Mouse (Mus musculus): ENCODE results near the gene Klkb1. TPM values are rescaled to one million over a fixed set of nuclear protein-coding genes. Genes with fewer than 3 reads are reported as not detected.

Gene Klkb1
- polyA plus RNA-seq, 1 experiment from 2014 or later, result not detected

DNA sequence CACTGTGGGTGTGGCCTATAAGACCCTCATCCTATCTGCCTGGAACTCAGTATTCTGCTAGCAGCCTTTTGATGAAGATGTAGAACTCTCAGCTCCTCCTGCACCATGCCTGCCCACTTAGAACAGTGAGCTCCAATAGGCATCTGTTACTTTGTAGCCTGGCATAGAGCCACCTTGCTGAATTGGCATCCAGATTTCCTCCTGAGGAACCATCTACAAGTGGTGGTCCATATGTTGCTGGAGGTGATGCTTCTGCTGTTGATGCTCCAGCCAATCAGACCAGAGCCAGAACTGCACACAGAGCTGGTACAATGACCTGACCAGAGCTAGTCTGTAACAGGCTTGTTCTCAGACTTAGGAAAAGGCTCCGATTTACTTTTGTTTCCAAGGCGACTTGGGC, 2.9 kb downstream of the Klkb1 start:
- no peak overlapping the region for H3K9ac ChIP-seq (ENCODE audit: low read length)
- H3K4me3 ChIP-seq (ENCODE audit: low read depth, low read length), result no peak overlapping the region
- H3K4me2 ChIP-seq (ENCODE audit: low read depth), result no peak overlapping the region
- no peak for DNase-seq (ENCODE audit: low spot score)
- H3K4me1 ChIP-seq (ENCODE audit: control insufficient read depth, insufficient read depth, low read length), result no peaks in the 10 kb centered on the region
- no peaks in the 10 kb centered on the region for H3K36me3 ChIP-seq (ENCODE audit: control insufficient read depth, insufficient read depth, low read length)
- no peaks in the 10 kb centered on the region for H3K9me3 ChIP-seq (ENCODE audit: control insufficient read depth, low read length)
- H3K27me3 ChIP-seq (ENCODE audit: control insufficient read depth, insufficient read depth, low read length), result no peaks in the 10 kb centered on the region
- H3K27ac ChIP-seq (ENCODE audit: low read depth, low read length), result no peak overlapping the region
- no peak for ATAC-seq (ENCODE audit: insufficient read depth, low FRiP score, low TSS enrichment)
- 87% methylated on average over 2 of the region's 2 CpGs for WGBS

DNA sequence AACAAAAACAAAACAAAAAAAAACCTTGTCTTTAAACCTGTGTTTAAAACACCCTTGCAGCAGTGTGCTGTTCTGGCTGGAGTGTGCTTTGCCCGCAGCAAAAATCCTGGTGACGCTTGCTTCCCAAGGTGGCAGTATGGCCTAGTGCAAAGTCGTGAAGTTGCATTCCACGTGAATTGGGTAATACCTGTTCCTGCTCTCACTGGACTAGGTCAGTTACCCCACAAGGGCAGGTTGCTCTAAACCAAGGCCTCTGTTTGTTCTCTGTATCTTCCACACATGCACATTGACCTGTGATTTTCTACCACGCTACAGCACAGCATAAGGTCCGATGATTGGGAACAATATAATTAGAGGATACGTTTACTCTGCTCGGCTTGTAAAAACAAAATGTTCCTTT, 13.0 kb downstream of the Klkb1 start:
- Histone ChIP-seq H3K9me3 (ENCODE audit: control insufficient read depth, low read length) (no peaks in the 10 kb centered on the region), H3K4me1 (ENCODE audit: control insufficient read depth, insufficient read depth, low read length) (no peaks in the 10 kb centered on the region), H3K4me2 (ENCODE audit: low read depth) (no peak overlapping the region), H3K36me3 (ENCODE audit: control insufficient read depth, insufficient read depth, low read length) (no peaks in the 10 kb centered on the region), H3K27ac (ENCODE audit: low read depth, low read length) (no peak overlapping the region), H3K4me3 (ENCODE audit: low read depth, low read length) (no peak overlapping the region), H3K27me3 (ENCODE audit: control insufficient read depth, insufficient read depth, low read length) (no peaks in the 10 kb centered on the region), H3K9ac (ENCODE audit: low read length) (no peak overlapping the region)
- WGBS, result 85% methylated on average over 8 of the region's 8 CpGs
- no peak for ATAC-seq (ENCODE audit: insufficient read depth, low FRiP score, low TSS enrichment)
- no peak for DNase-seq (ENCODE audit: low spot score)

DNA sequence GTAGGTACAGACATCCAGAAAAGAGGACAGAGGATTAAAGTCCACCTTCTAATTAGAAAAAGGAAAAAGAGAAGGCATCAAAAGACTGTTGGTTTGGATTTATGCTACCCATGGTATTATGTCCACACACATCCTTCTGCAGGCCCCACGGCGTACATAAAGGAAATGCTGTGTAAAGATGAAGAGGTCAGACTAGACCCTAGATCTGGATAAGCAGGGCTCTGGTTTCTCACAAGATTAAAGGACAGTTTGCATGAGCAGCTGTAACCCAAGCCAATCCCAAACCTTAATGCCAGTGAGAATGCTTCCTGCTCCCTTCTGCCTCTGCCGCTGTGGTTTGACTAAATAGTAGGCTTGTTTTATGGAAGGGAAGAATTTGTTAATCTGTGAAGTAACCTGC, 17.2 kb downstream of the Klkb1 start:
- no peak overlapping the region for H3K27ac ChIP-seq (ENCODE audit: low read depth, low read length)
- H3K27me3 ChIP-seq (ENCODE audit: control insufficient read depth, insufficient read depth, low read length), result no peaks in the 10 kb centered on the region
- DNase-seq (ENCODE audit: low spot score) (no peak), ATAC-seq (ENCODE audit: insufficient read depth, low FRiP score, low TSS enrichment) (no peak)
- H3K36me3 ChIP-seq (ENCODE audit: control insufficient read depth, insufficient read depth, low read length), result no peaks in the 10 kb centered on the region
- no peak overlapping the region for H3K9ac ChIP-seq (ENCODE audit: low read length)
- no peaks in the 10 kb centered on the region for H3K4me1 ChIP-seq (ENCODE audit: control insufficient read depth, insufficient read depth, low read length)
- no peaks in the 10 kb centered on the region for H3K9me3 ChIP-seq (ENCODE audit: control insufficient read depth, low read length)
- WGBS, result 79% methylated on average over 3 of the region's 3 CpGs
- no peak overlapping the region for H3K4me2 ChIP-seq (ENCODE audit: low read depth)
- H3K4me3 ChIP-seq (ENCODE audit: low read depth, low read length), result no peak overlapping the region

DNA sequence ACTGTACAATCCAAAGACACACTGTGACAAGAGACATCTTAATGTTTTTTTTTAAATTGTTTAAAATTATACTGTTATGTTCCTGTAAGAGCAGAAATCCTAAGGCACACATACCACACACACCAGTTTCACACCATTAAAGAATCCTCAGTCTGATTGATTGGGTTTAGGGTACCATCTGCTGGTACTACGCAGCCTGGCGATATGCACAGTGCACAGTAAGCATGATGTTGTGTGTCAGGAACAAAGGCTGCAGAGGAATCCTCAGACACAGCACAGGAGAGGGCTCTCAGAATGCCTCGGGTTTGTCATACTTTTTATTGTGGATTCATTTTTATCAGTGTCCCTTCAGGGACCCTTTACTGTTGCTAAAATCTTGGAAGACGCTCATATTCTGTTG, 20.3 kb downstream of the Klkb1 start:
- Histone ChIP-seq H3K9ac (ENCODE audit: low read length) (no peak overlapping the region), H3K27me3 (ENCODE audit: control insufficient read depth, insufficient read depth, low read length) (no peaks in the 10 kb centered on the region), H3K36me3 (ENCODE audit: control insufficient read depth, insufficient read depth, low read length) (no peaks in the 10 kb centered on the region), H3K4me2 (ENCODE audit: low read depth) (no peak overlapping the region), H3K4me1 (ENCODE audit: control insufficient read depth, insufficient read depth, low read length) (no peaks in the 10 kb centered on the region), H3K27ac (ENCODE audit: low read depth, low read length) (no peak overlapping the region), H3K9me3 (ENCODE audit: control insufficient read depth, low read length) (no peaks in the 10 kb centered on the region), H3K4me3 (ENCODE audit: low read depth, low read length) (no peak overlapping the region)
- DNase-seq (ENCODE audit: low spot score) (no peak), ATAC-seq (ENCODE audit: insufficient read depth, low FRiP score, low TSS enrichment) (no peak)
- WGBS, result 85% methylated on average over 4 of the region's 4 CpGs

DNA sequence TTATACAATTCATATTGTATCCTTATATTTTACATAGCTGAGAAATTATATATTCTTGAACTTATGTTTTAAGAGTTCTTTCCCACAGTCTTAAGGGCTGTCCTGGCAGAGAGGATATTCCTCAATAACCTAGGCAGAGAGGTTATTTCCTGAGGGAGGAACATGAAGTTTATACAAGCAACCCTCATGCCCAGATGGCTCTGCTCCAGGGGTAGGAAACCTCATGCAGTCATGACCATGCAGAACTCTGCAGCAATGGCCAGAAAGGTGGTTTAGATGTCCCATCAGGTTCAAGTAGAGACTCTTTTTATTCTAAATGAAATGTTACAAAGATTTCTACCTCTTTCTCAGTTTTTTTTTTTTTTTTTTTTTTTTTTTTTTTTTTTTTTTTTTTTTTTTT, 25.6 kb downstream of the Klkb1 start:
- Histone ChIP-seq H3K4me1 (ENCODE audit: control insufficient read depth, insufficient read depth, low read length) (no peaks in the 10 kb centered on the region), H3K9ac (ENCODE audit: low read length) (no peak overlapping the region), H3K4me2 (ENCODE audit: low read depth) (no peak overlapping the region), H3K27me3 (ENCODE audit: control insufficient read depth, insufficient read depth, low read length) (no peaks in the 10 kb centered on the region), H3K4me3 (ENCODE audit: low read depth, low read length) (no peak overlapping the region), H3K27ac (ENCODE audit: low read depth, low read length) (no peak overlapping the region), H3K9me3 (ENCODE audit: control insufficient read depth, low read length) (no peaks in the 10 kb centered on the region), H3K36me3 (ENCODE audit: control insufficient read depth, insufficient read depth, low read length) (no peaks in the 10 kb centered on the region)
- ATAC-seq (ENCODE audit: insufficient read depth, low FRiP score, low TSS enrichment) (no peak), DNase-seq (ENCODE audit: low spot score) (no peak)

DNA sequence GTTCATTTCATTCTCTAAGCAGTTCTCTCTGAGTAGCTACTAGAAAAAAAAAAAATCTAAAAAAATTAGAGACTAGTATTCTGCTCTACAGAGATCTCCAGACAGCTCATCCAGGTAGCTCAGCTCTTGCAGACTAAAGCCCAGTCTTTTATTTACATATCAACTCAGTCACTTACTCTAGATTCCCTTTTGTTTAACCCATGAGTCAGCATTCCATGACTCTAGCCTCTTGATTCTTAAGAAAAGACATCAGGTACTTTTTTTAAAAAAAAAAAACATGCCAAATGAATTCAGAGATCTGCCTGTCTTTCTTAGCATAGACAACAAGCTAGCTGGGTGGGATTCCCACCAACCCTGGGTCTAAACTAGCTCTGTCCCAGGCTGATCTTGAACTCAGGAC, 26.2 kb downstream of the Klkb1 start:
- Histone ChIP-seq H3K9ac (ENCODE audit: low read length) (no peak overlapping the region), H3K4me1 (ENCODE audit: control insufficient read depth, insufficient read depth, low read length) (no peaks in the 10 kb centered on the region), H3K36me3 (ENCODE audit: control insufficient read depth, insufficient read depth, low read length) (no peaks in the 10 kb centered on the region), H3K27me3 (ENCODE audit: control insufficient read depth, insufficient read depth, low read length) (no peaks in the 10 kb centered on the region), H3K4me2 (ENCODE audit: low read depth) (no peak overlapping the region), H3K27ac (ENCODE audit: low read depth, low read length) (no peak overlapping the region), H3K4me3 (ENCODE audit: low read depth, low read length) (no peak overlapping the region), H3K9me3 (ENCODE audit: control insufficient read depth, low read length) (no peaks in the 10 kb centered on the region)
- ATAC-seq (ENCODE audit: insufficient read depth, low FRiP score, low TSS enrichment) (no peak), DNase-seq (ENCODE audit: low spot score) (no peak)

DNA sequence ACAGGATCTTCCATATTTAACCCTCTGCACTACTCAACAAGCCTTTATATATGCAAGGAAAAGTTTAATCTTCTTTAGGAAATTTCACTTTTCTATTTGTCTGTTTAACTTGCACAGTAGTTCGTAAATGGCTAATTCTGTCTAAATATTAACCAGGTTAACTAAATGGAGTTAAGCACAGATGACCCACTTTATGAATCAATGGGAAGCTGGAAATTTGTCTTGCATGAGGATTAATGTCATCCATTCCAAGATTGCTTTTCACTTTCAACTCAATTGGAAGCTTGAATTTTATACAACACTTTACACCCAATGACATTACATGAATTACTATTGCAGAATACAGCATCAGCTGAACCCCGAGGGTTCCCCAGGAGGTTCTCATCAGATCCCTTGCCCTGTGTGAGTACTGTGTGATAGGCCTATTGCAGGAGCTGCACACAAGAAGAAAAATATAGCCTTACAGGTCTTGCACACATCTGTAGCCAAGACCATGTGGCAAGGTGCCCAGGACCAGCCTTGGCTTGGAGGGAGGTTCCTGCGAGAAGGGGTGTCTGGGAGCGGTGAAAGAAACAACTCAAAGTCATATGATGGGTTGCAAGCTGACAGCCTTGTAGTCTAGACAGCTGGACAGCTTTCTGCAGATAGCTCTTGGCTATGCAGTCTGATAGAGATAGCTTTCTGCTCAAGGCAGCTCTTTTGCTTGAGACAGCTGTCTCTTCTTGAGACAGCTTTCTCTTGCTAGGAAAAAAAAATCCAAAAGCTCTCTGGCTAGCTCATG, 26.9 kb downstream of the Klkb1 start:
- H3K27me3 ChIP-seq (ENCODE audit: control insufficient read depth, insufficient read depth, low read length), result no peaks in the 10 kb centered on the region
- H3K9me3 ChIP-seq (ENCODE audit: control insufficient read depth, low read length), result no peaks in the 10 kb centered on the region
- no peak overlapping the region for H3K27ac ChIP-seq (ENCODE audit: low read depth, low read length)
- ATAC-seq (ENCODE audit: insufficient read depth, low FRiP score, low TSS enrichment) (no peak), DNase-seq (ENCODE audit: low spot score) (no peak)
- H3K4me3 ChIP-seq (ENCODE audit: low read depth, low read length), result no peak overlapping the region
- no peaks in the 10 kb centered on the region for H3K4me1 ChIP-seq (ENCODE audit: control insufficient read depth, insufficient read depth, low read length)
- H3K4me2 ChIP-seq (ENCODE audit: low read depth), result no peak overlapping the region
- H3K36me3 ChIP-seq (ENCODE audit: control insufficient read depth, insufficient read depth, low read length), result no peaks in the 10 kb centered on the region
- no peak overlapping the region for H3K9ac ChIP-seq (ENCODE audit: low read length)
- WGBS, result 90% methylated on average over 4 of the region's 4 CpGs

DNA sequence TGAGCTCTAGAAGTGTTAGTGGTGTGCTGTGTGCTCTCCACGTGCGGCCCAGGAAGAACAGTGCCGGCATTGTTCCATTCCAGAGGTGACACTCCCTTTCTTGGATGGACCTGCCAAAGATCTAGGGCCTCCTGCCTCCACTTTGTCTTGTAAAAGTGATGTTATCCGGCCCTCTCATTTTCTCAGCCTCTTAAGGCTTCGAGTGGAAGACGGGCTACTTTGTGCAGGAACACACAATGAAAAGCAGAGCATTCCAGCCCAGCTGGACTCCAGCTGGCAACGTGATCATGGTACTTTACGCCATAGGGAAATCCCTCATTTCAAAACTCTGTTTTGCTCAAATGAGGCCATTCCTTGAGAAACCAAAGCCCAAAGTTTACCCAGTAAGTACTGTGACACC, 27.7 kb downstream of the Klkb1 start:
- ATAC-seq (ENCODE audit: insufficient read depth, low FRiP score, low TSS enrichment), result no peak
- Histone ChIP-seq H3K9me3 (ENCODE audit: control insufficient read depth, low read length) (no peaks in the 10 kb centered on the region), H3K4me1 (ENCODE audit: control insufficient read depth, insufficient read depth, low read length) (no peaks in the 10 kb centered on the region), H3K9ac (ENCODE audit: low read length) (no peak overlapping the region), H3K4me3 (ENCODE audit: low read depth, low read length) (no peak overlapping the region), H3K27me3 (ENCODE audit: control insufficient read depth, insufficient read depth, low read length) (no peaks in the 10 kb centered on the region), H3K27ac (ENCODE audit: low read depth, low read length) (no peak overlapping the region), H3K36me3 (ENCODE audit: control insufficient read depth, insufficient read depth, low read length) (no peaks in the 10 kb centered on the region), H3K4me2 (ENCODE audit: low read depth) (no peak overlapping the region)
- DNase-seq (ENCODE audit: low spot score), result no peak
- WGBS, result 70% methylated on average over 8 of the region's 8 CpGs

DNA sequence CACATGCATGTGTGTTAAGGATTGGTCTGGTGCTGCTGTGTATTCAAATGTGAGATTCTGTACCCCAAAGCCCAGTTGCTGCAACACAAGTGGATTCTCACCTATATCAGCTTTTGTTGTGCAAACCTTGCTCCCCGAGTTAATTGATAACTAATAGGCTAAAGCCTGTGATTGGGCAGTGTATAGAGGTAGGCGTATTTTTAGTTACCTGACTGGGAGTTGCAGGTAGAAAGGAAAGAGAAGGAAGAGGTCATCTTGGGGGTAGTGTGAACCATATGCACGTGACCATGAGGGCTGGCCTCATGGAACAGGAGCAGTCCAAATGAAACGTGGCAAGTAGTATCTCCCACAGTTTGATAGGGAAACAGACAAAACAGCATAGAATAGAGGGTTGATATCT, 29.7 kb downstream of the Klkb1 start:
- Histone ChIP-seq H3K4me2 (ENCODE audit: low read depth) (no peak overlapping the region), H3K27me3 (ENCODE audit: control insufficient read depth, insufficient read depth, low read length) (no peaks in the 10 kb centered on the region), H3K36me3 (ENCODE audit: control insufficient read depth, insufficient read depth, low read length) (no peaks in the 10 kb centered on the region), H3K4me1 (ENCODE audit: control insufficient read depth, insufficient read depth, low read length) (no peaks in the 10 kb centered on the region), H3K9ac (ENCODE audit: low read length) (no peak overlapping the region), H3K27ac (ENCODE audit: low read depth, low read length) (no peak overlapping the region), H3K4me3 (ENCODE audit: low read depth, low read length) (no peak overlapping the region), H3K9me3 (ENCODE audit: control insufficient read depth, low read length) (no peaks in the 10 kb centered on the region)
- DNase-seq (ENCODE audit: low spot score), result no peak
- no peak for ATAC-seq (ENCODE audit: insufficient read depth, low FRiP score, low TSS enrichment)
- 92% methylated on average over 4 of the region's 4 CpGs for WGBS
